ENCODE assay signal across 8 mouse cellular contexts in the genomic region with DNA sequence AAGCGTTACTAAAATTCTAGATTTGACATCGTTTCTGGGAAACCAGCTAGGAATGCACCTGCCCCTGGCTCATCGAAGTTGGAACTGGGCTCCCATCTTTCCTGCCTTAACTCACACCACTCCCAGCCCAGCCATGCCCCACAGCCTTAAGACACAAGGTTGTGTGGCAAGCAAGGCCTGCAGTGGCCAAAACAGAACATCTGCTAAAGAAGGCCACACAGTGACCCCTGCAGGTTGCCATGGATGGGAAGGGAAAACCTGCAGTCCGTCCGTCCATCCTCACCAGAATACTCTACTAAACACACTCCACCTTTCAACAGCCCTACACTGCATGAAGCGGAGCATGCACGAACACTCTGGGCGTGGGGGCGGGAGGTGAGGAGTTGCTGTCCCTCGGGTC. TPM values are rescaled to one million over a fixed set of nuclear protein-coding genes. Genes with fewer than 3 reads are reported as not detected.
DNase-seq lines count a peak whose midpoint lies in the region; ATAC-seq and TF ChIP-seq lines count a peak whose summit lies in the region.

No protein-coding gene starts in this region.

- peak overlapping the region; percentile 47; the same call in 1 of the 2 replicates for H3K9ac ChIP-seq in intestine, embryonic 16.5 days (ENCODE audit: low read depth, low read length)
- peak overlapping the region; percentile 4 for H3K9ac ChIP-seq in stomach, embryonic 16.5 days (ENCODE audit: low read length)

- 70% methylated on average over 10 of the region's 10 CpGs for WGBS in intestine, embryonic 16.5 days
- 73% methylated on average over 10 of the region's 10 CpGs for WGBS in stomach, embryonic 16.5 days

- peak overlapping the region; percentile 23; the same call in 1 of the 2 replicates for H3K4me2 ChIP-seq in intestine, embryonic 16.5 days (ENCODE audit: low read depth, low read length)
- peak overlapping the region; percentile 39; the same call in 1 of the 2 replicates for H3K4me2 ChIP-seq in stomach, embryonic 16.5 days (ENCODE audit: low read depth, low read length)

- no peaks in the 10 kb centered on the region for H3K9me3 ChIP-seq in E14TG2a.4 (ENCODE audit: low read length)
- no peaks in the 10 kb centered on the region for H3K9me3 ChIP-seq in intestine, embryonic 16.5 days (ENCODE audit: control insufficient read depth, low read length)
- H3K9me3 ChIP-seq in stomach, embryonic 16.5 days (replicated peaks; ENCODE audit: control insufficient read depth, low read length), result no peaks in the 10 kb centered on the region

- peak; percentile 56 for DNase-seq in adrenal gland, postnatal 10 days
- no peak for DNase-seq in adrenal gland, adult 18-20 months (ENCODE audit: low spot score in 2 of 2)
- DNase-seq in gastrocnemius, adult 2 months, result peak; percentile 68
- peak; percentile 66 for DNase-seq in lung, postnatal 10 days

- peaks cover 57% of the 10 kb centered on the region for H3K4me1 ChIP-seq in E14TG2a.4 (replicated peaks; ENCODE audit: low read depth, low read length)
- peaks cover 35% of the 10 kb centered on the region for H3K4me1 ChIP-seq in intestine, embryonic 16.5 days (ENCODE audit: control insufficient read depth, insufficient read depth, low read length)
- peaks cover 30% of the 10 kb centered on the region for H3K4me1 ChIP-seq in stomach, embryonic 16.5 days (ENCODE audit: control insufficient read depth, insufficient read depth, low read length)

- intact Hi-C loops in gastrocnemius, adult 2 months (cut with DNase I), result loop anchor here (5.0 kb wide), 1 partner anchor 75 kb away; no protein-coding TSS in a partner anchor

- H3K27me3 ChIP-seq in E14TG2a.4 (ENCODE audit: insufficient read depth, low read length), result no peaks in the 10 kb centered on the region
- H3K27me3 ChIP-seq in intestine, embryonic 16.5 days (replicated peaks; ENCODE audit: control insufficient read depth, insufficient read depth, low read length), result no peaks in the 10 kb centered on the region
- no peaks in the 10 kb centered on the region for H3K27me3 ChIP-seq in stomach, embryonic 16.5 days (ENCODE audit: control insufficient read depth, insufficient read depth, low read length)

- peaks cover 27% of the 10 kb centered on the region for H3K36me3 ChIP-seq in E14TG2a.4 (ENCODE audit: insufficient read depth, low read length)
- H3K36me3 ChIP-seq in intestine, embryonic 16.5 days (ENCODE audit: control insufficient read depth, insufficient read depth, low read length), result no peaks in the 10 kb centered on the region
- H3K36me3 ChIP-seq in stomach, embryonic 16.5 days (ENCODE audit: control insufficient read depth, insufficient read depth, low read length), result no peaks in the 10 kb centered on the region

- peak overlapping the region; percentile 30; the same call in 1 of the 2 replicates for H3K4me3 ChIP-seq in E14TG2a.4 (replicated peaks; ENCODE audit: low read length)
- no peak overlapping the region; the same call in 1 of the 2 replicates for H3K4me3 ChIP-seq in gastrocnemius, adult 2 months
- no peak overlapping the region for H3K4me3 ChIP-seq in intestine, embryonic 16.5 days (ENCODE audit: low read length)
- H3K4me3 ChIP-seq in stomach, embryonic 16.5 days (replicated peaks; ENCODE audit: low read length), result no peak overlapping the region

- TF ChIP-seq CTCF in E14TG2a.4 (conservative IDR thresholded peaks at IDR 0.05; ENCODE audit: low read length), result peak; percentile 19; the same call in 1 of the 2 replicates
- TF ChIP-seq CTCF in gastrocnemius, adult 2 months (IDR thresholded peaks at IDR 0.05), result peak; percentile 66

- 0 out of 2 replicates have a peak, but pooled peaks have one; percentile 32 for ATAC-seq in intestine, embryonic 16.5 days
- 0 out of 2 replicates have a peak, but pooled peaks have one; percentile 35 for ATAC-seq in stomach, embryonic 16.5 days (ENCODE audit: insufficient read depth, low FRiP score)
- ATAC-seq in inflammation-experienced regulatory T-cells, adult 6 months, result no peak

- H3K27ac ChIP-seq in gastrocnemius, adult 2 months, result peak overlapping the region; percentile 80
- peak overlapping the region; percentile 82 for H3K27ac ChIP-seq in intestine, embryonic 16.5 days (ENCODE audit: low read length)
- peak overlapping the region; percentile 90 for H3K27ac ChIP-seq in stomach, embryonic 16.5 days (ENCODE audit: low read length)

RNA-seq across cellular contexts. Expression of a gene that starts 31.5 kb away (rescaled TPM):
- total RNA-seq in adrenal gland, postnatal 10 days (2021), result 10 to 100 TPM; 36.6 to 55.2 TPM
- total RNA-seq in adrenal gland, adult 18-20 months (2021), result 10 to 100 TPM; 49.4 to 53.7 TPM
- total RNA-seq in gastrocnemius, adult 2 months (2021), result 10 to 100 TPM; 23.3 to 25.1 TPM
- polyA plus RNA-seq in intestine, embryonic 16.5 days (2015; fragmentation: Nextera tagmentation; extraction: Ambion mirVana), result 6.2 and 6.3 TPM in 2 replicates
- polyA plus RNA-seq in stomach, embryonic 16.5 days (2015; fragmentation: Nextera tagmentation; extraction: Ambion mirVana), result 6.2 and 7.2 TPM in 2 replicates
- 10 to 100 TPM in 2 of 3 experiments, 1 to 10 TPM in 1; 8.6 to 17.1 (median 14.3) TPM for polyA plus RNA-seq in inflammation-experienced regulatory T-cells, adult 6 months (2017; shearing (Covaris generic))

Comparison
In these comparisons a context has a peak if more than half of its experiments do, and no peak if none do; other contexts are left out.
1. DNase-seq: peak in adrenal gland, postnatal 10 days (single experiment), gastrocnemius, adult 2 months (single experiment) and lung, postnatal 10 days (single experiment); none in adrenal gland, adult 18-20 months (0 of 2).
2. Peak in every context shown above with its lines, with median percentiles within 50 percentile points of each other: H3K27ac ChIP-seq.